Mouse (Mus musculus) adrenal gland, postnatal 36 days (tissue): ENCODE results near the gene Plekhh3. TPM values are rescaled to one million over a fixed set of nuclear protein-coding genes. Genes with fewer than 3 reads are reported as not detected.
"Not testable (repeated sequence)": the region's sequence is repeated elsewhere in the genome, so short reads cannot be mapped to it uniquely, and the experiment has no call there.

Experiments used
- DNase-seq, 2 experiments: peaks; one replicate each; pipeline ENCODE4 v3.0.0; 2021; ENCODE audit warnings: mixed read lengths in 1 of 2
- total RNA-seq, 2 experiments: library from RNA; stranded (reverse); gene quantifications; 2 replicates each; pipeline ENCODE4 v1.2.3; 2021

The Plekhh3 gene
- total RNA-seq, 2 experiments from 2014 or later = 21.5 to 30.0 TPM

DNA sequence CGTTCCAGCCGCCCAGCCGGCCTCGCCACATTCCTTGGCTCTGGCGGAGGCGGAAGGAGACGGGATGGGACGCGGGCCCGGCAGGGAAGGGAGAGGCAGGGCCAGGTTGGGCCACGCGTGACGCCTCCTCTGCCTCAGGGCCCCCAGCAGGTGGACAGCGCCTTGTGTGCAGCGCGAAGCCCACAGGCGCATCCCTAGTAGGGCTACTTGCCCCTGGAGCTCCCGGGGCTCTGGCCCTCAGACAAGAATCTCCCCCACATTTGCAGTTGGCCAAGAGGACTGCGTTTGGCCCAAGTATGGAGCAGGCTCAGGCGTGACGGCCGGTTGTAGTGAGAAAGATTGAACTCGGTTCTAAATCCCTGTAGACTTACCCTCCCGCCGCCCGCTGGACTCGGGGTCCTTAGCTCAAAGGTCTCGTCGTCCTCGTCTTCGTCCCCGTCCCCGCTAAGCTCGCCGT, 769 bp downstream of the Plekhh3 start, which contains the start of gene Cntnap1:
Gene Cntnap1 (plus strand): TSS at position 170 of the 457 bp plus-strand sequence.
- DNase-seq = peak; percentile 79 to 82

DNA sequence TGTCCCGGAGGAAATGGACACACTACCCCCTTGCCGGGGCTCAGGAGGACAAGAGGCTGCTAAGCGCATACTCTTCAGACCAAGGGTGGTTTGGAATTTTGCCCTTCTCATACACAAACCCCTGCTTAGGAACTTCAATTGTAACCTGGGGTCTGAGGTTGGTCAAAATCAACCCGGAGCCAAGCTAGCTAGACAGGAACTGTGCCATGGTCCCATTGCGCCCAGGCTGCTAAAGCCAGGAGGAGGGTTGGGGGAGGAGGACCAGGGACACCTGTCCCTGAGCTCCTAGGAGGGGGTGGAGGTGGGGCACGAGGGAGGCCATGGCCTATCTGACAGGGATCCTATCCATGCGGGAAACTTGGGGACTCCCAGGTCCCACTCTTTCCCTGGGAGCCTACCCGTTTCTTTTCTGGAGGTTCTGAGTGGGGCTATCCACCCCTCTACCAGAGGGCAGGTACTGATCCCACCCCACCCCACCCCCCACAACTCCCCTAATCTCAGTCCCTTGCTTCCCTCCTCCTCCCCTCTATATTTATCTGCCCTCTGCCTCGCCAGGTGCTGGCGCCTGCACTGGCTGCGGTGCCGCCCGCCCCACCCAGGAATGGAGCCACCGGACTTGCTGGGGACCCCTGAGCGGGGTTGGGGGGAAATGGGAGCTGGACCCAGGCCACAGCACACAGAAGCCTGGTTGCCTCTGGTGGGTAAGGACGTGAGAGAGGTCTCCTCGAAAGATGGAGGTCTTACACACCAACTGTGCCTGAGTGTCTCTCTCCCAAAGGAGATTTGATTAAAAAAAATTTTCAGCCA, 1.6 kb downstream of the Plekhh3 start:
- DNase-seq = no peak

DNA sequence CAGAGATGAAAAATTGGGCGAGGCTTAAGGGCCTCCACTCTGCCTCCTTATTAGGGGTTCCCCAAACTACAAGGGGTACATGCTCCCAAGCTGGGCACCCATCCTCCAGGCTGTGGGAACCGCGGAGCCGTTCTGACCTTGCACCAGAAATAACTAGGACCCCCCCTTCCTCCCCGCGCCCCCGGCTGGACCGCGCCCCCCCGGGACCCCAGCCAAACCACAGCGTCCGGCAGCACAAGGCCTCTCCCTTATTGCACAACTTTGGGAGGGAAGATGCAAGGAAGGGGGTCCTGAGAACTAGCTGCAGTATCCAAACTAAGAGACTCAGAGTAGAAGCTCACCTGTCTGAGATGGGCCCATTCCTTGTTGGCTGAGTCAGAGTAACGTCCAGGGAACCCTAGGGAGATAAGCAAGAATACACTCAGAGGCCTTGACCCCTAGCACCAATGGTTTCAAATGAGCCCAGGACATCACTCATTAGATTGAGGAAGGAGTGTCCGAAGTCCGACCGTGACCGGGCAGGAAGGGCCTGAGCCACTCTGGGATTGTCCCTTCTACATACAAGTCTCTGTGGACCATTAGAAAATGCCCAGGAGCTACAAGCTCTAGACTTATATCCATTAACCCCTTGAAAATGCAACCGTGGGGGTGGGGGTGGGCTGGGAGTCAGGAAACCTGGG, 2.7 kb downstream of the Plekhh3 start:
- DNase-seq = peak; percentile 67 to 79

DNA sequence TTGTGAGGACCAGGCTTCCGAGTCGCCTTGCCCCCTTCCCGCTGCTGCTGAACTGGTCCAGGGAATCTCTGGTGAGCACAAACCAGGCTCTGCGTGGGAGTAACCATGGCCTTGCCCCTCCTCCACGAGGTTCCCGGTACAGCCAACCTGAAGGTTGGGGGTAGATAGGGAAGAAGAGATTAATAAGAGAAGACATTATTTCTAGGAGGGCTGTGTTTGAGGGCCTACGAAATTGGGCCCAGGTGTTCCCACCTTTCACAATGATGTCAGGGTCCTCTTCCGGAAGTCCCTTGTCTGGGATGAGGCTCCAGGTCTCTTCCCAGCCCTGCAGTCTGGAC, 3.2 kb downstream of the Plekhh3 start:
- no peak for DNase-seq

DNA sequence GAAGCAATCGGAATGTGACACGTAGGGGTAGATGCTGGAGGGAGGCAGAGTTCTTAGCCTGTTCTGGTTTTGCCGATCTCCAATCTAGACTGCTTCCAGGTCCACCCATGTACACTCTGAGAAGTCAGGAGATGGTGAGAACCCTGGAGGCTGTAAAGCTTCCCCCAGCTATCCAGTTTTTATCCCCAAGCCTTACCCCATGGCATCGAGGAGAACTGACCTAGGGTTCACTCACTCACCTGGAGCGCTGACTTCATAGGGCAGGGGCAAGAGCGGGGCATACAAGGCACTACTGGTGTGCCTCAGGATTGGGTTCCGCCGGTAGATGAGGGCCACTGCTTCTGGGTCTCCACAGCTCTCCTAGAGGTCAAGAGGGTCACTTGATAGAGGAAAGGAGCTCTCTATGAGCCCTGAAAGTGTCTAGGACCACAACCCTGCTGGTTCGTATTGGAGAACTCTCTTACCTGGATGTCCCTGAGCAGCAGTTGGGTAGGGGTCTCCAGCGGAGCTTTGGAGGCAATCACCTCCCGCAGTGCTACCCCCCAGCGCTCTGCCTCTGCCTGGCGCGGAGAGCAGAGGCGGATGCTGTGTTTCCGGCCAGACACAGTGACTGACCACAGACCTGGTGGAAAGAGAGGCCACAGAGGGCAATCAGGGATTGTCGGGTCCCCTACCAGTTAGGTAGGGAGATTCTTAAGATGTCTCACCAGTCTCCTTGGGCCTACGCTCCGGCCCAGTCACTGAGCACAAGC, 3.8 kb downstream of the Plekhh3 start:
- DNase-seq = no peak

DNA sequence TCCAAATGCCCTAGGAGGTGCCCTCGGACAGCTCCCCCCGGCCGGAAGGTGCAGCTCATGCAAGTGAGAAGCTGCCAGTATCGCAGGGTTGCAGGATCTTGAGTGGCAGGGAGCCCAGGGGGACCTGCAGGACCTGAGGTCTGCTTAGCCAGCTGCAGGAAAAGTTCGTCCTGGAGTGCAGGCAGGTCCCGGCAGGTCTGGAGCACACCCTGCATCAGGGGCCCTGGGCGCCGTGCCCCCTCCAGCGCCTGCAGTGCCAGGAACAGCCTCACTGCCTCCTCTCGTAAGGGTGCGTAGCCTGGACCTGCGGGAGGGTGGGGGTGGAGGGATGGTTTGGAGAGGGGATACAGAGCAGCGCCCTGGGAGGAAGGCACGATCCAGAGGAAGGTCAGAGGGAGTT, 4.8 kb downstream of the Plekhh3 start:
- no peak for DNase-seq

DNA sequence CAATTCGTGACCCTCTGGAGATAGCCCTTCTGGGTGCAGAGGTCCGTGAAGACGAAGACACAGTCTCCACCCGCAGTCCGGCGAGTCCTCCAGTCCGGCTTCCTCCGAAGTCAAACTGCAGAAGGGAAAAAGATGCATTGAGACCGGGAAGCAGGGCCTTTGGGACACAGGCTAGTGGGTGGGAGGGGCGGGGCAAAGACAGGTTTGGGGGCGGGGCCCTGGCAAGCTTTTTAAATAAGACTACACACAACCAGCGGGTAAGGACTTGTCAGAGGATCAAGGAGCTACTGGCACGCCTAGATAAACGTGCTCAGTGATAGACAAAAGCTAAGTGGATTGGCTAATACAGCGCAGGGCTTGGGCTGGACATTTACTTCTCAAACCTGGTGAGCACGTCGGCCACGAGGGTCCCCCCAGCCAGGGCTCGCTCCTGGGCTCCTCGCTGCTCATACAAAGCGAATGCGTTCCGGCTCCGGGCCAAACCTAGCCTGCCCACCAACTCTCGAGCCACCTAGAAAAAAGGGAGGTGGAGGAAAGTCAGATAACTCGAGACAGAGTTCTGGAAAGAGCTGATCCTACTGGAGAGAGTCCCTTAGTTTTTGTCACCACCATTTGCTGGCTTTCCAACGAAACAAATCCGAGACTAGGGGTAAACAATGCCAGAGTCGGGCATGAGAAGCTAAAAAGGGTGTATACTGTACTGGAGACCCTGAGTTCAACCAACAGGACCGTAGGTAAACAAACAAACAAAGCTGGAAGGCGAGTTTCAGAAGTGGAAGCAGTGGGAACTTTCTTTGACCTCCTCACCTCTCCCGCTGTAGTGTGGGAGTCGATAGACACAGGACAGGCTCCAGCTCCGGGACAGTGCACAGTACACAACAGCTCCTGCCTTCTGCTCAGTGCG, 6.2 kb downstream of the Plekhh3 start:
- no peak for DNase-seq

DNA sequence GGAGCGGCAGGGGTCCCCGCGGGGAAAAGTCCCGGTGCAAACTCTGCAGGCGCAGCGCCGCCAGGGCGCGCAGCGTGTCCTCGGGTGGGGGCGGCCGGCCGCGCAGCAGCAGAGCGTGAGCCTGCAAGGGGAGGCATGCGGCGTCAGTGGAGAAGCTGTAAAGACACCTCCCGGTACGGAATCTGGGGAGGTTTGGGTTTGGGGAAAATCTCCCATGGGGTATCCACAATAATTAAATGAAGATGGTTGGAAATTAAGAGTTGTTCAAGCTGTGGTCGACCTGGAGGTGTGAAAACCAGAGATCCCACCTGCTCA, 6.8 kb downstream of the Plekhh3 start:
- DNase-seq = no peak

DNA sequence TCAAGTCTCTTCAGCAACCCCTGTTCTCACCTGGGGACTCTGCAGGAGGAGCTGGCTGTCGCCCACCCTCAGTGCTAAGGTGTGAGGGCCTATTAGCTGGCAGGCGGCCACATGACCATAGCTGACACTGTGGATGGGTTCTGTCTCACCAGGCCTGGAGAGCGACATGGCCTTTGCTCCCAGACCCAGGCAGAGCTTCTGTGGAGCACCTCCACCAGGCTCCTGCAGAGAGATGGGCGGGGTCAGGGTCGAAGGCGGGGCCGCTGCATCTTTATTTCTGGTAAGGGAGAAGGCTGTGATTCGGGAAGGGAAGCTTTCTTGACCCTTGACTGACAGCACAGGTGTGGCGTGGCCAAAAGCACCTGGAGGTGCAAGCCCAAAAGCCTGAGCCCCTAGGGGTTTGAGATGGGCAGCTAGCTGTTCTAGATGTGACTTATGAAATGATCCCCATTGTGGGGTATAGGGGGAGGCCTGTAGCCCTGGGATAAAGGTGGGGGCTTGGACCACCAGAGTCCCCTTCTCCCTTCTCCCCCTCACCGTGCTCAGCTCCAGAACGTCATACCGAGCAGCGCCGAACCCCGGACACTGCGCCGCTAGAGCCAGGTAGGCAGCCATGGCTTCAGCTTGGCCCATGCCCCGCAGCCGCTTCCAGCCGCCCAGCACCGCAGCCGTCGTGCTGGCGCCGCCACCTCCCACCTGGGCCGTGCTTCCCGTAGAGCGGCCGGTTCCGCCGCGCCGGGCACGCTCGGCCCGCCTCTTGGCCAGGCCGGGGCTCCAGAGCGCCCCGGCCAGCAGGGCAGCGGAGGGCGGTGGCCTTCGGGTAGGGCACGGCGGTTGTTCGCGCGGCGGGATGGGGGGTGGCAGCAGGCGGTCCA, 7.4 kb downstream of the Plekhh3 start:
- no peak for DNase-seq

DNA sequence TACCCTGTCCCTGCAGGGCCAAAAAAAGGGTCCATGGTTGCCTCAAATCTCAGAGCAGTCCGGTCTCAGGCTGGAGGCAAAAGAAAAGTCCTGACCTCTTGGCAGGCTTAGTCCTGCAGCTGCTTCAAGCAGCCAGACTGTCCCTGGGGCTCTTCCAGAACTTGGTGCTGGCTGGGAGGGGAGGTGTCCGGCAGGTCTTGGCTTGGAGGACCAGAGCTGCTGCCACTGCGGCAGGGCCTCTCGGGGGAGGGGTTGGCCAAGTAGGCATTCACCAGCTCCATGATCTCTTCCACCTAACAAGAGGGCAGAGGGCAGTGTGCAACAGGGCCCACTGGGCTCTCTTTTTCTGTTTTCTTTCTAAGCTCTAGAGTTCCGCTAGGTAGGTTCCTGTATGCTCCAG, 8.4 kb downstream of the Plekhh3 start:
- peak; percentile 59 to 76 for DNase-seq

DNA sequence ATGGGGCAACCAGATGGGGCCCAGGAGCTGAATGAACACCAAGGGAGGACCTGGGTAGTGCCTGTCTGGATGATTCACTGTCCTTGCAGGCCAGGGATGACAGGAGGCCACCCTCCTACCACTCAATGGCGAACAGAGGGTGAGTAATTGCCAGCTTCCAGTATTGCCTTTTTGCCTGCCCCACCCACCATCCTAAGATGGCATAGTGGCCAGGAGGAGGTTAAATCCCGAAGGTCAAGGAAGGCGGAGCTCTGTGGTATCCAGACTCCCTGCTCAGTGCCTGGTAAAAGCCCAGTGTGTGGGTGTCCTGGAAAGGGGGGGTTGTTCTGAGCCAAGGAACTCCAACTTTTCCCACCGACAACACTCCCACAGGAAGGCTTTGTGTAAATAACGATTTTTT, 8.8 kb downstream of the Plekhh3 start:
- DNase-seq = peak; percentile 59 to 61

DNA sequence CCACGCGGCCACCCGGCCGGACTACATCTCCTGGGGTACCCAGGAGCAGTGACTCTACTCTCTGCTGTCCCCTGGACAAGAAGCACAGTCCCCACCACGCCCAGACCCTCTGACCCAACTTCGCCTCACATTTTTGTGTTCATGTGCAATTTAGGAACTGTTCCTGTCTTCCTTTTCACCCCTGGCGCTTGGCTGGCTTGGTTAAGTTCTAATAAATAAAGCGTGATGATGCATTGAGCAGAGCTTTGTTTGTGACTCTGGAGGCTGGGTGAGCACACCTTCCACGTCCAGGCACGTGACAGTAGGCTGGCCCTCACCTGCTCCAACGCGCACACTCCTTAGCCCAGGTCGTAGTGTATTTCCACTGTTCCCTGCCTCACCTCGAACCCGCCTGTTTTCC, 9.6 kb downstream of the Plekhh3 start:
- DNase-seq = no peak

DNA sequence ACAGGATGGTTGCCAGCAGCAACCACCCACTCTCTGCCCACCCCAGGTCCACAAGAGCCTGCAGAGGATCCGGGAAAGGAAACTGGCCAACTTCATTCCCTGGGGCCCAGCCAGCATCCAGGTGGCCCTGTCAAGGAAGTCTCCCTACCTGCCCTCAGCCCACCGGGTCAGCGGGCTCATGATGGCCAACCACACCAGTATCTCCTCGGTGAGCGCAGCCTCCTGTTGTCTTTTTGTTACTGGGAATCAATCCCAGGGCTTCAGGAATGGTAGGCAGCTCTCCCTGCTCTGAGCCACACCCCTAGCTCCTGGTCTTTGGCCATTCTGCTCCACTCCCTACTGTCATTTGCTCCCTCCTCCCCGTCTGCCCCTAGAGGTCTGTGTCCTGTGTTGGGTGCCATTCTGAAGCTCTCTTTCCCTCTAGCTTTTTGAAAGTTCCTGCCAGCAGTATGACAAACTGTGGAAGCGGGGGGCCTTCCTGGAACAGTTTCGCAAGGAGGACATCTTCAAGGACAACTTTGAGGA, 10.1 kb downstream of the Plekhh3 start:
- DNase-seq = not testable (repeated sequence)

DNA sequence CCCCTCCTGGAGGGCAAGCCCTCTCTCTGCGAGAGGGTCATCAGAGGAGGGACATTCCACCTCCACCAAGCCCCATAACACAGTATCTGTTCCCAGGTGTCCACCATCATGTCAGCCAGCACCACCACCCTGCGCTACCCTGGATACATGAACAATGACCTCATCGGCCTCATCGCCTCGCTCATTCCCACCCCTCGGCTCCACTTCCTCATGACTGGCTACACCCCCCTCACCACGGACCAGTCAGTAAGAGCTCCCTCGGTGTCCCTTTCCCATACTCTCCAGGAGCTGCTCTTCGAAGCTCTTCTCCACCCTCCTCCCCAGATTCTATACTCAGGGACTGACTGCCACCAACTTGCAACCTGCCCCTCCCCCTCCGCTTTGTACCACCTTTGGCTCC, 11.0 kb downstream of the Plekhh3 start:
- DNase-seq = not testable (repeated sequence)

DNA sequence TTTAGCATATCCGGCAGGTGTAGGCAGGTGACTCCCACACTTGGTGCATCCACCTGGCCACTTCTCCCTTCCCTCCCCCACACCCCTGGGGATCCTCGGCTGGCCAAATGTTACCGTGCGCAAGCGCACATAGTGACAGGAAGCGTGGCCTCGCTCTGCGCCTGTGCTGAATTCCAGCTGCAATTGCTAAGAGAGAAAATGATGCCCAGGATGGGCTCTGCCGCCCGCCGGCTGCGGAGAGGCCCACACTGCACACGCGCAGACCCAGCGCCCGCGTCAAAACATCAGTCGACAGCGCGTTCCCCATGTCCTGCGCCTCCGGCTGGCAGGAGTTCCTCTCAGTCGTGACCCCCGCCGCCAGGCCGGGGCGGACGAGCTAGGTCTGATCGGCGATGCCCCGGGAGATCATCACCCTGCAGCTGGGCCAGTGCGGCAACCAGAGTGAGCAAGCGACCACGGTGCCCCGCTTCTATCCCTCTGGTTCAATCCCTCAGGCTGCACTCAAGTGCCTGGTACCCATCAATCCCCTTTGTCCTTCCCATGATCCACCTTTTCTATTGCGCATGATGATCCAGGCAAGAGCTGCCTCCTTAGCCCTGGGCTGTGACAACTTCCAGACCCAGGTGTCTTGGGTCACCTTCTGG, 15.3 kb downstream of the Plekhh3 start, which contains the start of gene Tubg2:
Gene Tubg2 (plus strand): TSS at position 180 of the 644 bp plus-strand sequence.
- DNase-seq = peak; percentile 74 to 79

DNA sequence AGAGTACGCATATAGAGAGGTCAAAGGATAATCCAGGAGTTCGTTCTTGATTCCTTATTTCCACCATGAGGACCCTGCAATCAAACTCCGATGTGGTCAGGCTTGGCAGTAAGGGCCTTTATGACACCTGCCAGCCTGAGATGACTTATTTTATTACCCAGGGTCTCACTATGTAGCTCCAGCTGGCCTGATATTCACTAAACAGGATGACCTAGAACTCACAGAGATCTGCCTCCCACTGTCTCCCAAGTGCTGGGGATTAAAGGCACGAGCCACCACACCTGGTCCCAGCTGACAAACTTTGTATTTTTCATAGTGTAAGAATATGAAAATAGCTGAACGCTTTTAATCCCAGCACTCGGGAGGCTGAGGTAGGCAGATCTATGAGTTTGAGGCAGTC, 16.0 kb downstream of the Plekhh3 start:
- DNase-seq = no peak

DNA sequence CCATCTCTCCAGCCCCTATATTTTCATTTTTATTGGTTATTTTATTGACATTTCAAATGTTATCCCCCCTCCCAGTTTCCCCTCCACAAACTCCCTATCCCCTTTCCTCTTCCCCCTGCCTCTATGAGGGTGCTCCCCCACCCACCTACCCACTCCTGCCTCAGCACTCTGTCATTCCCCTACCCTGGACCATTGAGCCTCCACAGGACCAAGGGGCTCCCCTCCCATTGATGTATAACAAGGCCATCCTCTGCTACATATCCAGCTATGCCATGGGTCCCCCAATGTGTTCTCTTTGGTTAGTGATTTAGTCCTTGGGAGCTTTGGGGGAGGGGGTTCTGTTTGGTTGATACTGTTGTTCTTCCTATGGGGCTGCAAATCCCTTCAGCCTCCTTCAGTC, 16.5 kb downstream of the Plekhh3 start:
- no peak for DNase-seq

DNA sequence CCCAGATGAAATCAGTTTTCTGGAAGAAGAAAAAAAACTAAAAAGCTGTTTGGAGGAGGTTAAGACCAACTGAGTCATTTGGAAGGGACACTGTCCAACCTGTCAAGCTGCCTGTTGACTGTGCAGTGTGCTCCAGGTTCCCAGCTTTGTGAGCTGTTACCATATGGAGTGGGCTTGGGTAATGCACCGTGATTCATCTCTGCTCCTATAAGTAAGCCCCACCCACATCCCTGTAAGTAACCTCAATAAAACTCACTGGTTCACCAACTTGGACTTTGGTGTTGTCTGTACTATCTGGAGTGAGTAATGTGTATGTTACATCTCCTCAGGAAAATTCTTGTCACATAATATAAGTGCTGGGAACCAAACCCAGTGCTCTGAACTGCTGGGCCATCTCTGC, 18.3 kb downstream of the Plekhh3 start:
- DNase-seq = no peak

DNA sequence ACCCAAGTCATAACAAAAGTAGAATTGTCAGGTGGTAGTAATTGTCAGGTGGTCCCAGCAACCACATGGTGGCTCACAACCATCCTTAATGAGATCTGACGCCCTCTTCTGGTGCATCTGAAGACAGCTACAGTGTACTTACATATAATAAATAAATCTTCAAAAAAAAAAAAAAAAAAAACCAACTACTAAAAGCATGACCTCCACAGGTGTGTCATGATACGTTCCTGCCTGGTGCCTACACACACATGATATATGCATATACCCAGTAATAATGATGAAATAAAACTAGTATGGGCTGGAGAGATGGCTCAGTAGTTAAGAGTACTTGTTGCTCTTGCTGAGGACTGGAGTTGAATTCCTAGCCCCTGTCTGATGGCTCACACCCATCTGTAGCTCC, 20.1 kb downstream of the Plekhh3 start:
- no peak for DNase-seq
